Mouse (Mus musculus) E14TG2a.4 (cell line): ENCODE measurements at regions not wholly inside any gene's neighbourhood (a gene's known extent, or its start where the extent isn't known, plus 50 kb on each side); places are given as distances from the start of the nearest gene placed in this dataset.

Experiments
- CTCF ChIP-seq: conservative IDR thresholded peaks from 2 replicates; pipeline ENCODE4 v1.5.1; 2014; ENCODE audit warnings: low read length
- NANOG ChIP-seq: IDR thresholded peaks from 2 replicates; pipeline ENCODE4 v1.6.1; 2014; ENCODE audit warnings: borderline replicate concordance, low read length, mixed read lengths
- POU5F1 ChIP-seq: IDR thresholded peaks from 2 replicates; pipeline ENCODE4 v1.6.1; 2014; ENCODE audit warnings: low read length, borderline replicate concordance

DNA sequence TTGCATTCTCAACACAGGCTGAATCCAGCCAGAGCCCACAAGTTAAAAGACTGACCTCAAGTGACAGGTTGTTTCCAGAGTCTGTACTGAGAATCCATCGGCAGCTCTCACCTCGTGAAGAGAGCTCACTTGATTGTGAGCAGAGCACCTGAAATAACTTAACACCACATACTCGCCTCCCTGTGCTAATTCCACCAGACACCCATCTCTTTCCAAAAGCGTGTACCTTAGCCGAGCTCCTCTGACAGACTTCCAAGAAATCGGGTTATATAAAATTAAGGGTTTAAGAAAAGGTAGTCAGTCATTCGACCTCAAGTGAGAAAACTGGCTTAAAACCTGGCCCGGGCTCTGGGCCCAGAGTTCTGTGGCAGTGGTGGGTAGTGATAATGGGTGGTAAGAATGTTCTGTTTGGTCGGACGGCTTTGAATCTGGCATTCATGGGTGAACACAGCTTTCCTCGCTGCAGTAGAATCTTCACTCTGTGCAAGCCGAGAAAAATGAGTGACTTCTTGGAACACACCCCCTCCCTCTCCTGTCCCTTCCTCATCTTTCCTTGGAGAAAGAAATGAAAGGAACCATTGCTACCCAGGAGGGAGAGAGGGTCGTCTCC is 299.8 kb upstream of the Pou3f3 start:
- no peak for TF ChIP-seq CTCF
- TF ChIP-seq NANOG, result no peak
- TF ChIP-seq POU5F1, result no peak
